Mouse (Mus musculus) thymus, adult 2 months (tissue): ENCODE data around the gene Apba2.

Experiments used
- CTCF ChIP-seq: fragments of 200-500 bp; IDR thresholded peaks from 2 replicates; pipeline ENCODE4 v1.5.1; 2012; ENCODE audit warnings: mild to moderate bottlenecking, control low read depth, low read length, moderate library complexity, borderline replicate concordance; ENCODE audit not compliant: control insufficient read depth, poor library complexity, insufficient read depth; ENCODE audit errors: extremely low read depth
- POLR2A ChIP-seq: fragments of 200-500 bp; IDR thresholded peaks from 2 replicates; pipeline ENCODE4 v1.6.1; 2012; ENCODE audit warnings: mild to moderate bottlenecking, low read length, control low read depth, moderate library complexity; ENCODE audit not compliant: control insufficient read depth, poor library complexity, insufficient read depth; ENCODE audit errors: extremely low read depth

DNA sequence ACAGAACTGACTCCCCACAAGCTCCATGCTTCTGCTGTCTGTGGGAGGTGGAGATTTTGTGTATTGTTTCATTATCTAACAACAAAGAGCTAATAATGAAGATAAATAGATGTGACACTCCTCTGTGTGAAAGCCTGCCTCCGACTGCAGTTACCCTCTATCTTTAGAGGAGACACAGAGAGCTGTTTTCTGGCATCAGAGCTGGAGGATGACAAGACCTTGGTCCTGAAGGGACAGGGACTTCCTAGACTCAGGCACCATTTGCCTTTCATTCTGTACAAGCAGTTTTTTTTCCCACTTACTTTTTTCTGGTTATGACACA is 20.9 kb downstream of the Apba2 start:
- TF ChIP-seq POLR2A, result no peak
- no peak for TF ChIP-seq CTCF
